Mouse (Mus musculus) spleen, adult 2 months (tissue): ENCODE data around the gene Nnat. TPM values are rescaled to one million over a fixed set of nuclear protein-coding genes. Genes with fewer than 3 reads are reported as not detected.

Experiments used
- DNase-seq, 2 experiments: peaks; one replicate each; pipeline versions ENCODE4 v3.0.0 to v3.0.0-alpha.2; 2012 to 2021; ENCODE audit warnings: low spot score in 2 of 2, low read depth in 1 of 2
- H3K27ac ChIP-seq: fragments of 200-500 bp; 2 replicates; pipeline ENCODE4 v1.5.1; 2012; ENCODE audit warnings: low read length, inconsistent platforms; ENCODE audit not compliant: insufficient read depth
- H3K27me3 ChIP-seq: fragments of 200-500 bp; 2 replicates; pipeline ENCODE4 v1.6.1; 2012; ENCODE audit warnings: mild to moderate bottlenecking, moderate library complexity, low read length, inconsistent platforms; ENCODE audit not compliant: control insufficient read depth, insufficient read depth
- H3K36me3 ChIP-seq: fragments of 200-500 bp; 2 replicates; pipeline ENCODE4 v1.6.1; 2012; ENCODE audit warnings: mild to moderate bottlenecking, low read length, inconsistent platforms; ENCODE audit not compliant: control insufficient read depth, insufficient read depth
- H3K4me1 ChIP-seq: fragments of 200-500 bp; 2 replicates; pipeline ENCODE4 v1.6.1; 2011; ENCODE audit warnings: inconsistent platforms; ENCODE audit not compliant: control insufficient read depth, insufficient read depth, insufficient read length
- H3K4me3 ChIP-seq: fragments of 200-500 bp; 2 replicates; pipeline ENCODE4 v1.5.1; 2011; ENCODE audit warnings: mild to moderate bottlenecking, inconsistent platforms; ENCODE audit not compliant: insufficient read depth, insufficient read length; ENCODE audit errors: extremely low read depth
- CTCF ChIP-seq: fragments of 200-500 bp; IDR thresholded peaks from 2 replicates; pipeline ENCODE4 v1.5.1; 2011; ENCODE audit warnings: mild to moderate bottlenecking, inconsistent platforms; ENCODE audit not compliant: insufficient read depth, insufficient read length, insufficient replicate concordance; ENCODE audit errors: extremely low read depth
- POLR2A ChIP-seq: fragments of 200-500 bp; IDR thresholded peaks from 2 replicates; pipeline ENCODE4 v1.6.1; 2011; ENCODE audit warnings: low read depth, low read length, inconsistent platforms
- WGBS: fragments of 180-500 bp; shearing (Covaris S2); methylation state at CpG from one replicate; pipeline ENCODE4 v1.1.7; 2018; 5-methylcytosine and 5-hydroxymethylcytosine counted together
- polyA plus RNA-seq: library from polyadenylated mRNA; depleted of rRNA; stranded (reverse); fragments of >200 nt; gene quantifications from 2 replicates; pipeline ENCODE4 v1.2.3, GENCODE M21; 2012; rRNA removed

The Nnat gene
- 2.7 and 3.5 TPM in 2 replicates for polyA plus RNA-seq

GRCm38 (mm10) chr2:157559858-157560257 is at the start of gene Nnat:
Gene Nnat (plus strand): TSS chr2:157560078.
- no peak for DNase-seq
- TF ChIP-seq POLR2A: no peak
- TF ChIP-seq CTCF: no peak
- Histone ChIP-seq H3K4me1 (peaks cover 1% of the 10 kb centered on the region), H3K36me3 (no peaks in the 10 kb centered on the region), H3K27ac (no peak within 1 kb of the TSS), H3K27me3 (peaks cover 3% of the 10 kb centered on the region; the same call in 1 of the 2 replicates), H3K4me3 (no peak within 1 kb of the TSS)
- WGBS: 65% methylated on average over 27 of the region's 27 CpGs

DNA sequence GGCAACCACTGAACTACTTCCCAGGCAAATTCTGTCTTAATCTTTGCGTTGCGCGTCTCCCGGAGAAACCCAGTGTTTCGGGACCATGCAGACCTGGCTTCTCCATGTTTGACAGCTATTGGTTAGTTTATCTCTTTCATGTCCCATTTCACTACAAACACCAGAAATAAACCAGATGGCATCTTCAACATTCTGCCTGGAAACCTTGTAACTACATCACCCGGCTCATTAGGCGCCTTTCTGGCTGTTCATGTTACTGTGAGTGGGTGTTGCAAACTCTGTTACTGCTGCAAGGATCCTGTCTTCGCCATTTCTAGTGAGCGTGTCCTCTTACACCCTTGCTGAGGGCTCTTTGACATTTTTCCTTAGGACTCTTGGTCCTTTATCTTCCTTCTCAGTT is 47.0 kb upstream of the Nnat start:
- TF ChIP-seq POLR2A (no peak), CTCF (no peak)
- no peaks in the 10 kb centered on the region for H3K27me3 ChIP-seq
- no peak overlapping the region for H3K4me3 ChIP-seq
- WGBS: 91% methylated on average over 9 of the region's 9 CpGs
- no peak for DNase-seq
- no peak overlapping the region for H3K27ac ChIP-seq
- no peaks in the 10 kb centered on the region for H3K4me1 ChIP-seq
- H3K36me3 ChIP-seq: no peaks in the 10 kb centered on the region

GRCm38 (mm10) chr2:157513737-157514208 is 46.1 kb upstream of the Nnat start:
- Histone ChIP-seq H3K4me3 (no peak overlapping the region), H3K4me1 (no peaks in the 10 kb centered on the region), H3K27ac (no peak overlapping the region), H3K27me3 (no peaks in the 10 kb centered on the region), H3K36me3 (no peaks in the 10 kb centered on the region)
- no peak for DNase-seq
- WGBS: 48% methylated on average over 9 of the region's 9 CpGs
- TF ChIP-seq CTCF (no peak), POLR2A (no peak)

- no peak overlapping the region for H3K27ac ChIP-seq
- no peaks in the 10 kb centered on the region for H3K4me1 ChIP-seq
- DNase-seq: no peak
- no peak for TF ChIP-seq POLR2A
- TF ChIP-seq CTCF: no peak
- H3K27me3 ChIP-seq: no peaks in the 10 kb centered on the region
- no peak overlapping the region for H3K4me3 ChIP-seq
- 64% methylated on average over 4 of the region's 4 CpGs for WGBS
- H3K36me3 ChIP-seq: no peaks in the 10 kb centered on the region
Measured at GRCm38 (mm10) chr2:157514353-157514752, 45.5 kb upstream of the Nnat start.

DNA sequence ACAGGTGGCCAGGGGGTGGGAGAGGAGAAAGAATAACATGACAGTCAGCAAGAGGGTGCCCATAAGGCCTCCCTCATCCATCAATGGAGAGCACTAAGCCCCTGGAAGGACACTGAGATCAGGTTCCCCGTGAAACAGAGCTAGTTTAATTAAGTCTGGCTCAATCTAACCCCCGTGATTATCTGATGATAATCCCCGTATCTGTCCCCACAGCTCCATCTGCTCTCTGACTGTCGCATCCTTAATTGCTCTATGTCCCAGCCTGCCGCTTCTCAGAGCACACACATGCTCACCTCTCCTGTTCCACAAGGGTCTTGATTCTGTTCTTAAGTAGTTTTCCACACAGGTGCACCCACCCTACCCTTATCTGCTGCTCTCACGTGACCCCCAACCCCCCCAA is 42.4 kb upstream of the Nnat start:
- 74% methylated on average over 6 of the region's 6 CpGs for WGBS
- DNase-seq: no peak
- no peak overlapping the region for H3K27ac ChIP-seq
- H3K27me3 ChIP-seq: no peaks in the 10 kb centered on the region
- TF ChIP-seq CTCF (no peak), POLR2A (no peak)
- H3K36me3 ChIP-seq: no peaks in the 10 kb centered on the region
- H3K4me3 ChIP-seq: no peak overlapping the region
- no peaks in the 10 kb centered on the region for H3K4me1 ChIP-seq

DNA sequence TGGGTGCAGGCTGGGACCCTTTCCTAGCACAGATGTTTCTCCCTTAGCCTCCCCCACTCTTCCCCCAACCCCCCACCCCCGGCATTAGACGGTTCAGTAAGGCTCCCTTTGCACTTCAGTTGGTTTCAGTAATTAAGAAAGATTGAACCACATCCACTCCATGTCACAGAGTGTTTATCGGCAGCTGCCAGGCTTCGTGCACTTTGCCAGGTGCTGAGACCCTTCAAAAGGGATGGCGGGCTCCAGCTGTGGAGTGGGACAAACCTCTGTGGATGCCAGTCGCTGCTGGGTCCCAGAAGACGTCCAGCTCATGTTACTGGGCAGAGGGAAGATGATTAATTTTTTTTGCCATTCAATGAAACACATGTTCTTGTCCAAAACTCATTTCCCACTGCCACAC is 41.4 kb upstream of the Nnat start:
- no peak overlapping the region for H3K27ac ChIP-seq
- 79% methylated on average over 7 of the region's 7 CpGs for WGBS
- DNase-seq: no peak
- H3K36me3 ChIP-seq: no peaks in the 10 kb centered on the region
- no peaks in the 10 kb centered on the region for H3K4me1 ChIP-seq
- H3K27me3 ChIP-seq: no peaks in the 10 kb centered on the region
- no peak overlapping the region for H3K4me3 ChIP-seq
- TF ChIP-seq POLR2A: no peak
- no peak for TF ChIP-seq CTCF

GRCm38 (mm10) chr2:157519452-157519851 is 40.4 kb upstream of the Nnat start:
- no peaks in the 10 kb centered on the region for H3K27me3 ChIP-seq
- no peaks in the 10 kb centered on the region for H3K4me1 ChIP-seq
- no peak for DNase-seq
- no peak for TF ChIP-seq CTCF
- no peak for TF ChIP-seq POLR2A
- H3K36me3 ChIP-seq: no peaks in the 10 kb centered on the region
- 84% methylated on average over 6 of the region's 6 CpGs for whole genome bisulfite sequencing
- H3K4me3 ChIP-seq: no peak overlapping the region
- no peak overlapping the region for H3K27ac ChIP-seq
